Mouse (Mus musculus) lung, postnatal 0 days (tissue): ENCODE measurements around the gene B3gnt6. TPM values are rescaled to one million over a fixed set of nuclear protein-coding genes. Genes with fewer than 3 reads are reported as not detected.

ENCODE experiments used
- ATAC-seq: fragments of 200-750 bp; cut with Nextera tagmentation; 2 replicates; pipeline ENCODE4 v1.8.0; 2017; ENCODE audit warnings: moderate library complexity
- DNase-seq: peaks from one replicate; pipeline ENCODE4 v3.0.0-alpha.2; 2016; ENCODE audit warnings: low spot score
- H3K27ac ChIP-seq: fragments of 300-500 bp; sonication (generic); 2 replicates; pipeline ENCODE4 v1.5.1; 2014; ENCODE audit warnings: antibody characterized with exemption, mild to moderate bottlenecking, low read length, mixed read lengths
- H3K27me3 ChIP-seq: fragments of 300-500 bp; sonication (generic); replicated peaks from 2 replicates; pipeline ENCODE4 v1.6.1; 2014; ENCODE audit warnings: low read length, mixed read lengths; ENCODE audit not compliant: insufficient read depth
- H3K36me3 ChIP-seq: fragments of 300-500 bp; sonication (generic); 2 replicates; pipeline ENCODE4 v1.6.1; 2014; ENCODE audit warnings: low read length, mixed read lengths; ENCODE audit not compliant: insufficient read depth
- H3K4me1 ChIP-seq: fragments of 300-500 bp; sonication (generic); 2 replicates; pipeline ENCODE4 v1.6.1; 2014; ENCODE audit warnings: antibody characterized with exemption, low read depth, low read length, mixed read lengths; ENCODE audit not compliant: insufficient read depth
- H3K4me2 ChIP-seq: fragments of 300-500 bp; sonication (generic); replicated peaks from 2 replicates; pipeline ENCODE4 v1.6.1; 2014; ENCODE audit warnings: low read depth, mild to moderate bottlenecking, low read length, moderate library complexity, mixed read lengths
- H3K4me3 ChIP-seq: fragments of 300-500 bp; sonication (generic); 2 replicates; pipeline ENCODE4 v1.5.1; 2014; ENCODE audit warnings: low read depth, low read length
- H3K9ac ChIP-seq: fragments of 300-500 bp; sonication (generic); replicated peaks from 2 replicates; pipeline ENCODE4 v1.6.1; 2014; ENCODE audit warnings: low read depth, mild to moderate bottlenecking
- H3K9me3 ChIP-seq: fragments of 300-500 bp; sonication (generic); 2 replicates; pipeline ENCODE4 v1.6.1; 2016; ENCODE audit warnings: low read length, mixed read lengths
- CTCF ChIP-seq: IDR thresholded peaks from 2 replicates; pipeline ENCODE4 v1.5.1; 2016; ENCODE audit warnings: antibody characterized with exemption, mild to moderate bottlenecking
- EP300 ChIP-seq: IDR thresholded peaks from 2 replicates; pipeline ENCODE4 v1.6.1; 2016; ENCODE audit warnings: antibody characterized with exemption, mild to moderate bottlenecking, control low read depth
- WGBS: fragments of 180-500 bp; shearing (Covaris S2); extraction: QIAGEN DNeasy Blood & Tissue Kit; methylation state at CpG from one replicate; pipeline ENCODE4 v1.1.7; 2014; 5-methylcytosine and 5-hydroxymethylcytosine counted together
- polyA plus RNA-seq: library from polyadenylated mRNA; unstranded; fragments of >200 nt; fragmentation: Nextera tagmentation; extraction: Ambion mirVana; gene quantifications from 2 replicates; pipeline ENCODE4 v1.2.1, GENCODE M21; 2015

B3gnt6 gene
- 0.23 and 0.44 TPM in 2 replicates for polyA plus RNA-seq

GRCm38 (mm10) chr7:98199381-98199780, at the start of gene B3gnt6:
Gene B3gnt6 (minus strand): TSS chr7:98199481.
- no peak for ATAC-seq
- 82% methylated on average over 4 of the region's 4 CpGs for WGBS

GRCm38 (mm10) chr7:98236686-98237359, 37.5 kb upstream of the B3gnt6 start:
- DNase-seq, result peak; percentile 9
- H3K27ac ChIP-seq, result no peak overlapping the region
- H3K36me3 ChIP-seq, result no peaks in the 10 kb centered on the region
- H3K4me2 ChIP-seq, result no peak overlapping the region
- no peaks in the 10 kb centered on the region for H3K4me1 ChIP-seq
- H3K9ac ChIP-seq, result no peak overlapping the region
- H3K9me3 ChIP-seq, result no peaks in the 10 kb centered on the region
- no peak for TF ChIP-seq CTCF
- TF ChIP-seq EP300, result no peak
- no peak overlapping the region for H3K4me3 ChIP-seq
- no peak for ATAC-seq
- 48% methylated on average over 3 of the region's 3 CpGs for WGBS
- H3K27me3 ChIP-seq, result no peaks in the 10 kb centered on the region

More at GRCm38 (mm10) chr7:98199381-98199780, at the start of gene B3gnt6:
- Histone ChIP-seq H3K4me1 (no peaks in the 10 kb centered on the region; the same call in none of the 2 replicates), H3K9ac (no peak within 1 kb of the TSS), H3K27me3 (peaks cover 15% of the 10 kb centered on the region; the same call in 1 of the 2 replicates), H3K9me3 (no peaks in the 10 kb centered on the region), H3K4me2 (no peak within 1 kb of the TSS), H3K27ac (no peak within 1 kb of the TSS), H3K36me3 (no peaks in the 10 kb centered on the region), H3K4me3 (no peak within 1 kb of the TSS)
- DNase-seq, result no peak
- TF ChIP-seq CTCF (no peak), EP300 (no peak)

GRCm38 (mm10) chr7:98223796-98224195, 24.5 kb upstream of the B3gnt6 start:
- TF ChIP-seq CTCF (no peak), EP300 (no peak)
- WGBS, result 89% methylated on average over 4 of the region's 4 CpGs
- DNase-seq (no peak), ATAC-seq (no peak)
- H3K4me3 ChIP-seq, result no peak overlapping the region
- H3K9me3 ChIP-seq, result no peaks in the 10 kb centered on the region
- no peak overlapping the region for H3K27ac ChIP-seq
- no peaks in the 10 kb centered on the region for H3K27me3 ChIP-seq
- H3K4me1 ChIP-seq, result no peaks in the 10 kb centered on the region
- no peaks in the 10 kb centered on the region for H3K36me3 ChIP-seq
- H3K9ac ChIP-seq, result no peak overlapping the region
- no peak overlapping the region for H3K4me2 ChIP-seq

- H3K27ac ChIP-seq, result no peak overlapping the region
- no peaks in the 10 kb centered on the region for H3K27me3 ChIP-seq
- DNase-seq, result no peak
- no peak overlapping the region for H3K4me2 ChIP-seq
- H3K4me1 ChIP-seq, result no peaks in the 10 kb centered on the region
- ATAC-seq, result no peak
- H3K9ac ChIP-seq, result no peak overlapping the region
- no peaks in the 10 kb centered on the region for H3K9me3 ChIP-seq
- H3K36me3 ChIP-seq, result no peaks in the 10 kb centered on the region
- no peak for TF ChIP-seq EP300
- TF ChIP-seq CTCF, result no peak
- H3K4me3 ChIP-seq, result no peak overlapping the region
Measured at GRCm38 (mm10) chr7:98216713-98217112, 17.4 kb upstream of the B3gnt6 start.

DNA sequence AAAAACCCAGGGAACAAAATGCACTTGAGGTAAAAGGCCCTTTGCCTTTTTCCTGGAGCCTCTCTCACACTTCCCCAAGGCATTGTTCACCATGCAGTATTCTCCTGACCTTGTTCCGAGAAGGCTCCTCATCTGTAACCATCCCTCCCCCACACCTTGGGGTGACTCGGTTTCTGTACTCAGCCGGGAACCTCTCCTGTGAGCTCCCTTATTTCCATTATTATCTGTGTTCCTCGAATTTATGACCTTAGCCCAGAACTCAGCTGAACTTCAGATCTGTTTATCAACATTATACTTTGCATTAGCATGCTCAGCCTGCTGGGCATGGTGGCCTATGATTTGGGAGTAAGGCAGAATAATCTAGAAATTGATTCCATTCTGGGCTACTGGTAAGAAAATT, 3.7 kb upstream of the B3gnt6 start:
- no peak overlapping the region for H3K9ac ChIP-seq
- TF ChIP-seq EP300 (no peak), CTCF (no peak)
- H3K4me1 ChIP-seq, result no peaks in the 10 kb centered on the region; the same call in 1 of the 2 replicates
- H3K27ac ChIP-seq, result no peak overlapping the region
- H3K27me3 ChIP-seq, result no peaks in the 10 kb centered on the region
- H3K9me3 ChIP-seq, result no peaks in the 10 kb centered on the region
- DNase-seq (no peak), ATAC-seq (no peak)
- H3K36me3 ChIP-seq, result no peaks in the 10 kb centered on the region
- no peak overlapping the region for H3K4me2 ChIP-seq
- WGBS, result 62% methylated on average over 4 of the region's 4 CpGs
- H3K4me3 ChIP-seq, result no peak overlapping the region

- Histone ChIP-seq H3K9me3 (no peaks in the 10 kb centered on the region), H3K4me1 (no peaks in the 10 kb centered on the region; the same call in 1 of the 2 replicates), H3K4me2 (no peak overlapping the region), H3K4me3 (no peak overlapping the region), H3K36me3 (no peaks in the 10 kb centered on the region), H3K27me3 (no peaks in the 10 kb centered on the region), H3K27ac (no peak overlapping the region), H3K9ac (no peak overlapping the region)
- 64% methylated on average over 5 of the region's 5 CpGs for WGBS
- ATAC-seq, result no peak
- DNase-seq, result no peak
- TF ChIP-seq CTCF, result no peak
- no peak for TF ChIP-seq EP300
Measured at GRCm38 (mm10) chr7:98201493-98202028, 2.3 kb upstream of the B3gnt6 start.
